Mouse (Mus musculus): Measurements from ENCODE around the gene Tubb4a. TPM values are rescaled to one million over a fixed set of nuclear protein-coding genes. Genes with fewer than 3 reads are reported as not detected.
"Not testable (repeated sequence)": the region's sequence is repeated elsewhere in the genome, so short reads cannot be mapped to it uniquely, and the experiment has no call there.

Gene Tubb4a
- 100 to 1,000 TPM; 633 to 647 TPM for total RNA-seq (2021)

GRCm38 (mm10) chr17:57087049-57087832 is at the start of gene Tubb4a:
Gene Tubb4a, minus strand, starts transcription at chr17:57087782.
- DNase-seq (ENCODE audit: extremely low spot score in 1 of 2, low spot score in 1 of 2) = peak; percentile 80

- DNase-seq (ENCODE audit: extremely low spot score in 1 of 2, low spot score in 1 of 2) = no peak
Measured at GRCm38 (mm10) chr17:57135635-57136034, 48.1 kb upstream of the Tubb4a start.

- no peak for DNase-seq (ENCODE audit: extremely low spot score in 1 of 2, low spot score in 1 of 2)
Measured at GRCm38 (mm10) chr17:57134693-57135092, 47.1 kb upstream of the Tubb4a start.

- DNase-seq (ENCODE audit: extremely low spot score in 1 of 2, low spot score in 1 of 2) = not testable (repeated sequence)
Measured at GRCm38 (mm10) chr17:57134021-57134420, 46.4 kb upstream of the Tubb4a start.

- no peak for DNase-seq (ENCODE audit: extremely low spot score in 1 of 2, low spot score in 1 of 2)
Measured at GRCm38 (mm10) chr17:57131793-57132192, 44.2 kb upstream of the Tubb4a start.

- no peak for DNase-seq (ENCODE audit: extremely low spot score in 1 of 2, low spot score in 1 of 2)
Measured at GRCm38 (mm10) chr17:57125853-57126622, 38.5 kb upstream of the Tubb4a start.

- DNase-seq (ENCODE audit: extremely low spot score in 1 of 2, low spot score in 1 of 2) = no peak
Measured at GRCm38 (mm10) chr17:57124792-57125191, 37.2 kb upstream of the Tubb4a start.

GRCm38 (mm10) chr17:57123192-57124118 is 35.9 kb upstream of the Tubb4a start:
- no peak for DNase-seq (ENCODE audit: extremely low spot score in 1 of 2, low spot score in 1 of 2)

GRCm38 (mm10) chr17:57121856-57122255 is 34.3 kb upstream of the Tubb4a start:
- DNase-seq (ENCODE audit: extremely low spot score in 1 of 2, low spot score in 1 of 2) = no peak

GRCm38 (mm10) chr17:57118524-57119349 is 31.2 kb upstream of the Tubb4a start:
- no peak for DNase-seq (ENCODE audit: extremely low spot score in 1 of 2, low spot score in 1 of 2)

- no peak for DNase-seq (ENCODE audit: extremely low spot score in 1 of 2, low spot score in 1 of 2)
Measured at GRCm38 (mm10) chr17:57116801-57117200, 29.2 kb upstream of the Tubb4a start.

- no peak for DNase-seq (ENCODE audit: extremely low spot score in 1 of 2, low spot score in 1 of 2)
Measured at GRCm38 (mm10) chr17:57112768-57113474, 25.3 kb upstream of the Tubb4a start.

- no peak for DNase-seq (ENCODE audit: extremely low spot score in 1 of 2, low spot score in 1 of 2)
Measured at GRCm38 (mm10) chr17:57110005-57110404, 22.4 kb upstream of the Tubb4a start.

- no peak for DNase-seq (ENCODE audit: extremely low spot score in 1 of 2, low spot score in 1 of 2)
Measured at GRCm38 (mm10) chr17:57108666-57109171, 21.1 kb upstream of the Tubb4a start.

- DNase-seq (ENCODE audit: extremely low spot score in 1 of 2, low spot score in 1 of 2) = no peak
Measured at GRCm38 (mm10) chr17:57108040-57108665, 20.6 kb upstream of the Tubb4a start.

- no peak for DNase-seq (ENCODE audit: extremely low spot score in 1 of 2, low spot score in 1 of 2)
Measured at GRCm38 (mm10) chr17:57107064-57107463, 19.5 kb upstream of the Tubb4a start.

- DNase-seq (ENCODE audit: extremely low spot score in 1 of 2, low spot score in 1 of 2) = no peak
Measured at GRCm38 (mm10) chr17:57106035-57106368, 18.4 kb upstream of the Tubb4a start.

- DNase-seq (ENCODE audit: extremely low spot score in 1 of 2, low spot score in 1 of 2) = peak; percentile 18 to 28
Measured at GRCm38 (mm10) chr17:57105181-57106034, 17.8 kb upstream of the Tubb4a start, which contains the start of gene Tnfsf9. Gene Tnfsf9, plus strand, starts transcription at chr17:57105325.
